Mouse (Mus musculus) stomach, embryonic 14.5 days (tissue): ENCODE measurements around the gene Gtf2ird1. TPM values are rescaled to one million over a fixed set of nuclear protein-coding genes. Genes with fewer than 3 reads are reported as not detected.

Experiments used
- ATAC-seq: fragments of 200-750 bp; cut with Nextera tagmentation; 2 replicates; pipeline ENCODE4 v1.8.0; 2017; ENCODE audit warnings: low read depth, moderate TSS enrichment; ENCODE audit not compliant: insufficient number of reproducible peaks, insufficient read depth, low FRiP score
- H3K27ac ChIP-seq: fragments of 300-500 bp; sonication (generic); 2 replicates; pipeline ENCODE4 v1.5.1; 2014; ENCODE audit warnings: mild to moderate bottlenecking, low read length, moderate library complexity, mixed read lengths
- H3K27me3 ChIP-seq: fragments of 300-500 bp; sonication (generic); 2 replicates; pipeline ENCODE4 v1.6.1; 2014; ENCODE audit warnings: low read length, control low read depth, mixed read lengths; ENCODE audit not compliant: control insufficient read depth, insufficient read depth
- H3K36me3 ChIP-seq: fragments of 300-500 bp; sonication (generic); 2 replicates; pipeline ENCODE4 v1.6.1; 2014; ENCODE audit warnings: mild to moderate bottlenecking, control low read depth, low read length, moderate library complexity, mixed read lengths; ENCODE audit not compliant: control insufficient read depth, insufficient read depth
- H3K4me1 ChIP-seq: fragments of 300-500 bp; sonication (generic); 2 replicates; pipeline ENCODE4 v1.6.1; 2014; ENCODE audit warnings: low read length, control low read depth, mixed read lengths; ENCODE audit not compliant: control insufficient read depth, insufficient read depth
- H3K4me2 ChIP-seq: fragments of 300-500 bp; sonication (generic); replicated peaks from 2 replicates; pipeline ENCODE4 v1.6.1; 2014; ENCODE audit warnings: low read depth, low read length, control low read depth
- H3K4me3 ChIP-seq: fragments of 300-500 bp; sonication (generic); 2 replicates; pipeline ENCODE4 v1.5.1; 2014; ENCODE audit warnings: low read depth, low read length, control low read depth
- H3K9ac ChIP-seq: fragments of 300-500 bp; sonication (generic); replicated peaks from 2 replicates; pipeline ENCODE4 v1.6.1; 2014; ENCODE audit warnings: low read depth, mild to moderate bottlenecking, control low read depth, low read length, moderate library complexity, mixed read lengths
- H3K9me3 ChIP-seq: fragments of 300-500 bp; sonication (generic); 2 replicates; pipeline ENCODE4 v1.6.1; 2016; ENCODE audit warnings: low read depth, low read length, control low read depth; ENCODE audit not compliant: control insufficient read depth
- WGBS: fragments of 180-500 bp; shearing (Covaris S2); extraction: QIAGEN DNeasy Blood & Tissue Kit; methylation state at CpG from one replicate; pipeline ENCODE4 v1.1.7; 2014; 5-methylcytosine and 5-hydroxymethylcytosine counted together
- polyA plus RNA-seq: library from polyadenylated mRNA; unstranded; fragments of >200 nt; fragmentation: Nextera tagmentation; extraction: Ambion mirVana; gene quantifications from 2 replicates; pipeline ENCODE4 v1.2.1, GENCODE M21; 2014

The Gtf2ird1 gene
- polyA plus RNA-seq, 1 experiment from 2014 or later, result 107 TPM

DNA sequence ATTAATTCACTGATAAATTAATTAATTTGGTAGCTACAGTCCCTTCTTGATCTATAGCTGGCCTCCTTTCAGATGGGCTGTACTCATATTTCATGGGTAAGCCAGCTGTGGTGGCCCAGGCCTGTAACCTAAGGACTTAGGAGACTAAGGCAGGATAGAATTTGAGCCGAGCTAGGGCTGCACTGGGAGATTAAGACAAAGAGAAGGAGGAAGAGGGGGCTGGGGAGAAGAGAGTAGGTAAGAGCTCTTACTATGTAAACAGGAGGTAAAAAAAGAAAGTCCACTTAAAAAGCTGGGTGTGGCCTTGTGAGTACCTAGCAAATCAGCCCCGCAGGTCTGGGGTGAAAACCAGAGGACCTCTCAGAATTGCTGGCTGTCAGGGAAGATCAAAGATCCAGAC lies 132.6 kb downstream of the Gtf2ird1 start:
- H3K27me3 ChIP-seq, result no peaks in the 10 kb centered on the region
- no peak overlapping the region for H3K9ac ChIP-seq
- H3K36me3 ChIP-seq, result no peaks in the 10 kb centered on the region
- no peaks in the 10 kb centered on the region for H3K9me3 ChIP-seq
- H3K4me2 ChIP-seq, result no peak overlapping the region
- no peaks in the 10 kb centered on the region for H3K4me1 ChIP-seq
- 18% methylated on average over 2 of the region's 2 CpGs for WGBS
- no peak for ATAC-seq
- H3K4me3 ChIP-seq, result no peak overlapping the region
- H3K27ac ChIP-seq, result peak overlapping the region; percentile 52; the same call in 1 of the 2 replicates

DNA sequence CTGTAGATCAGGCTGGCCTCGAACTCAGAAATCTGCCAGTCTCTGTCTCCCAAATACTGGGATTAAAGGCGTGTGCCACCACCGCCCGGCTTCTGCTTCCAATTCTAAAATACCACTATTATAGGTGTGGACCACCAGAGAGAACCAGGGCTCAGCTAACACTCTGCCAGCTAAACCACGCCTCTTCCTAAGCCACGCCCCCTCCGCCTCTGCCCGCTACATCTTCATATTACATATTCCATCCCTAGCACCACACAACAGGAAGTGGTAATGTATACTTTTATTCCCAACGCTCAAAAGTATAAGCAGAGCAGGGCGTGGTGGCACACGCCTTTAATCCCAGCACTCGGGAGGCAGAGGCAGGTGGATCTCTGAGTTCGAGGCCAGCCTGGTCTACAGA lies 133.2 kb downstream of the Gtf2ird1 start:
- no peak overlapping the region for H3K27ac ChIP-seq
- H3K4me3 ChIP-seq, result no peak overlapping the region
- no peaks in the 10 kb centered on the region for H3K36me3 ChIP-seq
- no peaks in the 10 kb centered on the region for H3K4me1 ChIP-seq
- no peaks in the 10 kb centered on the region for H3K27me3 ChIP-seq
- 83% methylated on average over 13 of the region's 13 CpGs for WGBS
- no peak overlapping the region for H3K9ac ChIP-seq
- no peaks in the 10 kb centered on the region for H3K9me3 ChIP-seq
- no peak for ATAC-seq
- no peak overlapping the region for H3K4me2 ChIP-seq

DNA sequence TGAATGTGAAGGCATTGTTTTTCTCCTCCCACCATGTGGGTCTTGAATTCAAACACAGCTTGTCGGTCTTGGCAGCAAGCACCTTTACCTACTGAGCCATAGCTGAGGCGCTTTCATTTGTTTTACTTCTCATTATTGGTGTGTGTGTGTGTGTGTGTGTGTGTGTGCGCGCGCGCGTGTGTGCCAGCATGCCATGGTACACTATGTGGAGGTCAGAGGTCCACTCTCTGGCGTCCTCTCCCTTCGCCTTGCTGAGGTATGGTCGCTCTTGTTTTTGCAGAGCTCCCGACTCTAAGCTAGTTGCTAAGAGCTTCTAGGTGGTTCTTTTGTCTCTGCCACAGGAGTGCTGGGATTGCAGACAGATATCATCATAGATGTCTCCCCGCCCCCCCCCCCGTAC lies 134.2 kb downstream of the Gtf2ird1 start:
- WGBS, result 68% methylated on average over 13 of the region's 13 CpGs
- no peak for ATAC-seq

DNA sequence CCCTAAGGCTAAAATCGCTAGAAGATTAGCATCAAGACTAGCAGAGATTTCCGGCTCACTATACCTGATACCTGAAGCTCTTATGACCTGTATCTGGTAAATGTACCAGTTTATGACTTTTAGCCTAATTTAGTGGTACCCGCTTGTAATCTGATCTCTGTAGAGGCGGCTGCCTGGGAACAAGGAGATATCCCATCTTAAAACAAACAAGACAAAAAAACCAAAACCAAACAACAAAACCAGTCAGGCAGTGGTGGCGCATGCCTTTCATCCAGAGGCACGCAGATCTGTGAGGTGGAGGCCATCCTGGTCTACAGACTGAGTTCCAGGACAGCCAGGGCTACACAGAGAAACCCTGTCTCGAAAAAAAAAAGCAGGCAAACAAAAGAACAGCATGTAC lies 134.8 kb downstream of the Gtf2ird1 start:
- Histone ChIP-seq H3K9ac (no peak overlapping the region), H3K4me2 (no peak overlapping the region), H3K9me3 (no peaks in the 10 kb centered on the region), H3K36me3 (no peaks in the 10 kb centered on the region), H3K27me3 (no peaks in the 10 kb centered on the region), H3K4me3 (no peak overlapping the region), H3K4me1 (peaks cover 3% of the 10 kb centered on the region), H3K27ac (no peak overlapping the region; the same call in 1 of the 2 replicates)
- WGBS, result 49% methylated on average over 7 of the region's 7 CpGs
- ATAC-seq, result no peak

More for the DNA sequence above, 134.2 kb downstream of the Gtf2ird1 start:
- H3K27me3 ChIP-seq, result no peaks in the 10 kb centered on the region
- H3K36me3 ChIP-seq, result no peaks in the 10 kb centered on the region
- no peak overlapping the region for H3K4me3 ChIP-seq
- H3K27ac ChIP-seq, result no peak overlapping the region; the same call in 1 of the 2 replicates
- no peaks in the 10 kb centered on the region for H3K9me3 ChIP-seq
- H3K9ac ChIP-seq, result no peak overlapping the region
- no peaks in the 10 kb centered on the region for H3K4me1 ChIP-seq
- H3K4me2 ChIP-seq, result no peak overlapping the region

DNA sequence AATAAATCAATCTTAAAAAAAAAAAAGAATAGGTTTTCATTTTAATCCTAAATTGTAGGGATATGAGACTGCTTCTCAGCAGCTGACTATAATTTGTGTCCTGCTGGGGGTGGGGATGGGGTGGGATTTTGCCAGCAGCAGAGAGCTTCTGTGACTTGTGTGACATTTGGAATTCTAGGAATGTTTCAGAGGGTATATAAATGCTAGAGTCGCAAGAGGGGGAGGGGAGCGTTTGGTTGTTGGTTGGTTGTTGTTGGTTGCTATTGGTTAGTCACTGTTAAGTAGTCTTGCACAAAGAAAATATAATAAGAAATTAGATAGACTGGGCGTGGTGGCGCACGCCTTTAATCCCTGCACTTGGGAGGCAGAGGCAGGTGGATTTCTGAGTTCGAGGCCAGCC lies 137.6 kb downstream of the Gtf2ird1 start:
- ATAC-seq, result no peak

DNA sequence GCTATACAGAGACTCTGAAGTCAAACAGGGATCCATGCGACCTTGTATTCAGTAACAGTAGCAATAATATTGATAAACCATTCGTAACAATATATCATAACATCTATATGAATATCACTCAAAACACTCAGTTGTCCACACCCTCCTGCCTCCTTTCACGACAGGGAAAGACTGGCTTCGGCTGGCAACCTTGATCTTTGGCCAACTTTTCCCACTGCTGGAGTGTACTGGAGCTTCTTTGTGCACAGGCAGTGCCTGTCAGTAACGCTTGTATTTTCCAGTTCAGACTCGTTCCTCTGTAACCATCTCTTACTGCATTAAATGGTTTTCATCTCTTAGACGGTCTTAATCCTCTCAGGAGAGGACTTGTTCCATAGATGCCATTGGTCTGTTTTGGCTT lies 139.8 kb downstream of the Gtf2ird1 start:
- ATAC-seq, result no peak
- Histone ChIP-seq H3K9me3 (no peaks in the 10 kb centered on the region), H3K27ac (peak overlapping the region; percentile 100), H3K36me3 (no peaks in the 10 kb centered on the region), H3K4me2 (no peak overlapping the region), H3K9ac (no peak overlapping the region), H3K27me3 (no peaks in the 10 kb centered on the region), H3K4me1 (peaks cover 16% of the 10 kb centered on the region), H3K4me3 (no peak overlapping the region)
- WGBS, result 47% methylated on average over 7 of the region's 7 CpGs

More for the DNA sequence above, 137.6 kb downstream of the Gtf2ird1 start:
- H3K4me2 ChIP-seq, result no peak overlapping the region
- 85% methylated on average over 6 of the region's 6 CpGs for WGBS
- H3K4me3 ChIP-seq, result no peak overlapping the region
- H3K36me3 ChIP-seq, result no peaks in the 10 kb centered on the region
- no peaks in the 10 kb centered on the region for H3K27me3 ChIP-seq
- H3K27ac ChIP-seq, result no peak overlapping the region
- H3K9me3 ChIP-seq, result no peaks in the 10 kb centered on the region
- peaks cover 11% of the 10 kb centered on the region for H3K4me1 ChIP-seq
- no peak overlapping the region for H3K9ac ChIP-seq

DNA sequence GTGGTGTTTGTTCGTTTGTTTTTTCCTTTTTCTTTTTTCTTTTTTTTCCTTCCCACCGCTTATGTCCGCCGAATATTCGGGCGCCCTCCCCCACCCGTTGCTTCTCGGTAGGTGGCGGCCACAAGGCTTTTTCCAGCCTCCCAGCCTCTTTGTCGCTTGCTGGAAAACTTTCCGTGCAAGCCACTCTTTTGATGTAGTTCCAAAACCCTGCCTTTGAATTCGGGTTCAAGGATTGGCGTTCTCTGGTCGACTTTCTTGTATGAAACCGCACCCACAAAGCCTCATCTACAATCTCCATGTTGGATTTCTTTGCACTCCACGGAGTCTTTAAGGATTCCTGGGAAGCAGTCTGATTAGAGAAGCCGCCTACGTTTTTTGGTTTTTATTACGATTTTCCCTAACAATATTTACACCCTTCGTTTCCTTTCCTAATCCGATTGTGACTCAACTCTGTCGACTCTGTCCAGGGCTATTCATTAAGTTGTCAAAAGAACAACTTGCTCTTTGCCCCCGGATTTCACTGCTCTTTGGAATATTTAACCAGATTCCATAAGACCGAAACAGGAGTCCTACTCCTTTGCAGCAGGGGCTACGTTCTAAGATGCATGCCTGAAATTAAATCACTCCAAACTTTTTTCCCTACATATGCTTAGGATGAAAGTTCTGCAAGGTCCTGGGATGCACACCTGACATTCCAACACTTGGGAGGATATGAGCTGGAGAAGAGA lies 140.7 kb downstream of the Gtf2ird1 start:
- peak overlapping the region; percentile 47 for H3K4me2 ChIP-seq
- ATAC-seq, result no peak
- H3K9ac ChIP-seq, result peak overlapping the region; percentile 51; the same call in 1 of the 2 replicates
- under 1% methylated on average over 25 of the region's 25 CpGs for WGBS
- H3K9me3 ChIP-seq, result no peaks in the 10 kb centered on the region
- H3K36me3 ChIP-seq, result peaks cover 8% of the 10 kb centered on the region
- peak overlapping the region; percentile 93 for H3K4me3 ChIP-seq
- peaks cover 19% of the 10 kb centered on the region for H3K4me1 ChIP-seq
- peak overlapping the region; percentile 100 for H3K27ac ChIP-seq
- H3K27me3 ChIP-seq, result no peaks in the 10 kb centered on the region

DNA sequence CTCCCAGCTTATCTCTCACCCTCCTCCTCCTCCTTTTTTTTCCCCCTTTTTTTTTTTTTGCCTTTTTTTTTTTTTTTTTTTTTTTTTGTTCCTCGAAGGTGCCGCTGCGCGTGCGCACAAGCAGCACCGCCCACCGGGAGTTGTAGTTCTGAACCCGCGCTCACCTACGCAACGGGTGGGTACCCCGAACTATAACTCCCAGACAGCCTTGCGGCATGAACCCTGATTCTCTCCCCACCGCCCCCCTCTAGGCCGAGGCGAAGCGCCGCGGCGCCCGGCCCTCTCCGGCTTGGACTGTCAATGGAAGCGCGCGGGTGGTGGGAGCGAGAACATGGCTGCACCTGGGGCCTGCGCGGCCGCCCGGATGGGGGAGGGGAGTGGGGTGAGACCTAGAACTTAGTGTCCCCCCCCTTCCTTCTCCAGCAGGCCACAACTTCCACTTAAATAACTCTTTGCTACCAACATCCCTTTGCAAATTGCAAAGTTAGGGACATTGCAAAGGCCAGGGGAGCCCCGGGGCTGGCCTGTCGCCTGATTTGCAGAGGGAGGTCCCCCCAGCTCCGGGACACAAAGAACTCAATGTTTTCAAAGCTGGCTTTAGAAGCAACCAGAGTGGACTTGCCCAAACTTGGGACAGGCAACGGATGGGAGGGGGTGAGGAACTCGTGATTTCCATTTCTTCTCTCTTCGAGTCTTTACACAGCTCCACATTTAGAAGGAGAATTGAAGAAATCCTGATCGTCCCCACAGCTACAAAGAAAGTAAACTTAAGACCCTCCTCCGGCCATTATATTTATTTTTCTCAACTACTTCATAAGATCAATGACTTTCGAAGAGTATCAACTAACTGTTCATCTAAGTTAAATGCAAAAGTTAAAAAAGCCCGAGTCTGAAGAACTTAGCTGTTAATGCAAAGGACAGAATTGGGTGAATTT lies 141.6 kb downstream of the Gtf2ird1 start, which contains the start of gene Gtf2i:
Gene Gtf2i, minus strand, starts transcription at position 73 of the 935 bp plus-strand sequence.
- WGBS, result under 1% methylated on average over 40 of the region's 40 CpGs
- H3K9me3 ChIP-seq, result no peaks in the 10 kb centered on the region
- H3K4me2 ChIP-seq, result peak within 1 kb of the TSS; percentile 60
- H3K36me3 ChIP-seq, result peaks cover 15% of the 10 kb centered on the region
- H3K27me3 ChIP-seq, result no peaks in the 10 kb centered on the region
- peak within 1 kb of the TSS; percentile 99 for H3K9ac ChIP-seq
- ATAC-seq, result peak; percentile 93
- H3K4me1 ChIP-seq, result peaks cover 19% of the 10 kb centered on the region
- peak within 1 kb of the TSS; percentile 93 for H3K4me3 ChIP-seq
- H3K27ac ChIP-seq, result peak within 1 kb of the TSS; percentile 100
